Comparison of ENCODE assay signal across 9 mouse cellular contexts in the genomic region with DNA sequence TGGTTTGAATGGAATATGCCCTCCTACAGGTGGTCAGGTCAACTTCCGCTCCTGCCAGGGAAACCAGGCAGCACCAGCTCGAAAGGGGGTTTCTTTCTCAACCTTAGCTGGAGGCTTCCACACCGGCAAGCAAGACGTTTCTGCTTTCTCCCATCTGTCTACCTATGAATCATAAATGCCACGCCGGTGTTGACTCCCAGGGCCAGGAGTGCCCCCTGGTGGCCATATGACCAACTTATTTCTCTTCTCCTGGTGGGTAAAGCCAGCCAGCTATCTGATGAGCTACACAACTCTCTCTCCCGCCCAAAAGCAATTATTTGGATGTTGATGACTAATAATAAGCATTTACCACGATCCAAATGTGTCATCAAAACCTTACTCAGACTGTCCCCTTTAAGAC. TPM values are rescaled to one million over a fixed set of nuclear protein-coding genes. Genes with fewer than 3 reads are reported as not detected.
DNase-seq lines count a peak whose midpoint lies in the region; ATAC-seq and TF ChIP-seq lines count a peak whose summit lies in the region.
"Had no signal": no experiment of that assay in that cellular context is flagged by ENCODE, and none has a peak within 500 bp of the region (broad histone marks: within the 10 kb centered on the region; RNA-seq: fewer than 3 reads in every experiment).

No protein-coding gene starts in this region.

- H3K4me3 ChIP-seq in kidney, embryonic 16.5 days (ENCODE audit: low read length): no peak overlapping the region
- H3K4me3 ChIP-seq in liver, embryonic 11.5 days (ENCODE audit: low read depth, low read length): no peak overlapping the region
- H3K4me3 ChIP-seq in thymus, adult 2 months (ENCODE audit: control insufficient read depth, insufficient read depth, low read length): no peak overlapping the region
- H3K4me3 ChIP-seq: limb, embryonic 13.5 days had no signal

- no peak overlapping the region for H3K9ac ChIP-seq in kidney, embryonic 16.5 days (replicated peaks; ENCODE audit: low read length)
- no peak overlapping the region for H3K9ac ChIP-seq in liver, embryonic 11.5 days (ENCODE audit: low read depth, low read length)
- H3K9ac ChIP-seq: limb, embryonic 13.5 days had no signal

- TF ChIP-seq CTCF in thymus, adult 2 months (IDR thresholded peaks at IDR 0.05; ENCODE audit: borderline replicate concordance, control insufficient read depth, extremely low read depth, insufficient read depth, low read length, poor library complexity): peak; percentile 68; the same call in 1 of the 2 replicates

- DNase-seq in B cell, adult 2 months: peak; percentile 88 to 91
- peak; percentile 85 for DNase-seq in ZHBTc4 (ENCODE audit: low read depth, low spot score)
- DNase-seq in cerebellum, postnatal 36 days: peak; percentile 68 to 72
- DNase-seq in gastrocnemius, postnatal 4 days (ENCODE audit: low spot score in 2 of 2): peak; percentile 65 to 83
- peak; percentile 71 for DNase-seq in liver, embryonic 11.5 days (ENCODE audit: low spot score)
- DNase-seq in ovary, adult 18-20 months (ENCODE audit: low spot score): peak; percentile 25
- peak; percentile 79 for DNase-seq in thymus, adult 2 months

- no peaks in the 10 kb centered on the region for H3K36me3 ChIP-seq in kidney, embryonic 16.5 days (ENCODE audit: insufficient read depth, low read length)
- H3K36me3 ChIP-seq in liver, embryonic 11.5 days (ENCODE audit: control insufficient read depth, insufficient read depth, low read length): no peaks in the 10 kb centered on the region
- H3K36me3 ChIP-seq in thymus, adult 2 months (ENCODE audit: control insufficient read depth, insufficient read depth, low read length): no peaks in the 10 kb centered on the region
- H3K36me3 ChIP-seq: limb, embryonic 13.5 days had no signal

- no peak overlapping the region for H3K27ac ChIP-seq in kidney, embryonic 16.5 days (ENCODE audit: low read length)
- H3K27ac ChIP-seq in liver, embryonic 11.5 days (ENCODE audit: low read depth, low read length): no peak overlapping the region
- H3K27ac ChIP-seq in thymus, adult 2 months (ENCODE audit: control insufficient read depth, insufficient read depth, low read length): no peak overlapping the region
- H3K27ac ChIP-seq: limb, embryonic 13.5 days had no signal

- ATAC-seq in kidney, embryonic 16.5 days (ENCODE audit: low FRiP score, low TSS enrichment): peak; percentile 42; the same call in 1 of the 2 replicates
- ATAC-seq in liver, embryonic 11.5 days (replicated peaks; ENCODE audit: low FRiP score): 0 out of 2 replicates have a peak, but pooled peaks have one; percentile 15

- no peak for TF ChIP-seq POLR2A in thymus, adult 2 months (IDR thresholded peaks at IDR 0.05; ENCODE audit: control insufficient read depth, extremely low read depth, insufficient read depth, low read length, poor library complexity)

- no peaks in the 10 kb centered on the region for H3K4me1 ChIP-seq in kidney, embryonic 16.5 days (ENCODE audit: insufficient read depth, low read length)
- no peaks in the 10 kb centered on the region for H3K4me1 ChIP-seq in liver, embryonic 11.5 days (replicated peaks; ENCODE audit: control insufficient read depth, insufficient read depth, low read length)
- H3K4me1 ChIP-seq in thymus, adult 2 months (replicated peaks; ENCODE audit: control insufficient read depth, insufficient read depth, low read length): no peaks in the 10 kb centered on the region

- peaks cover 3% of the 10 kb centered on the region; the same call in 1 of the 2 replicates for H3K9me3 ChIP-seq in kidney, embryonic 16.5 days (ENCODE audit: low read length)
- no peaks in the 10 kb centered on the region for H3K9me3 ChIP-seq in liver, embryonic 11.5 days (ENCODE audit: control insufficient read depth, low read length)
- H3K9me3 ChIP-seq: limb, embryonic 13.5 days had no signal

- H3K4me2 ChIP-seq in kidney, embryonic 16.5 days (replicated peaks; ENCODE audit: low read depth, low read length): no peak overlapping the region
- H3K4me2 ChIP-seq in liver, embryonic 11.5 days: no peak overlapping the region
- H3K4me2 ChIP-seq: limb, embryonic 13.5 days had no signal

- no peaks in the 10 kb centered on the region for H3K27me3 ChIP-seq in kidney, embryonic 16.5 days (ENCODE audit: insufficient read depth, low read length)
- no peaks in the 10 kb centered on the region for H3K27me3 ChIP-seq in liver, embryonic 11.5 days (replicated peaks; ENCODE audit: control insufficient read depth, insufficient read depth, low read length)
- H3K27me3 ChIP-seq in thymus, adult 2 months (ENCODE audit: control insufficient read depth, insufficient read depth, low read length): no peaks in the 10 kb centered on the region
- H3K27me3 ChIP-seq: limb, embryonic 13.5 days had no signal

- WGBS in kidney, embryonic 16.5 days: 26% methylated on average over 8 of the region's 8 CpGs
- 20% methylated on average over 8 of the region's 8 CpGs for WGBS in liver, embryonic 11.5 days
- 12% methylated on average over 8 of the region's 8 CpGs for WGBS in thymus, adult 2 months

RNA-seq across cellular contexts. Expression of gene Lrrc10, which starts 11.4 kb away (rescaled TPM):
- total RNA-seq in gastrocnemius, postnatal 4 days (2021): under 1 TPM; 0.18 to 0.20 TPM
- not detected in 2 replicates for polyA plus RNA-seq in kidney, embryonic 16.5 days (2015; fragmentation: Nextera tagmentation; extraction: Ambion mirVana)
- polyA plus RNA-seq in liver, embryonic 11.5 days (2014; fragmentation: Nextera tagmentation; extraction: Ambion mirVana): 0.21 and 0.23 TPM in 2 replicates
- 0.47 and 15.3 TPM in 2 replicates for polyA plus RNA-seq in thymus, adult 2 months (2012; rRNA removed)
- polyA plus RNA-seq: limb, embryonic 13.5 days had no signal

RNA-seq across cellular contexts. Expression of gene Cct2, which starts 29.8 kb away (rescaled TPM):
- total RNA-seq in gastrocnemius, postnatal 4 days (2021): 100 to 1,000 TPM; 218 to 224 TPM
- 266 and 271 TPM in 2 replicates for polyA plus RNA-seq in kidney, embryonic 16.5 days (2015; fragmentation: Nextera tagmentation; extraction: Ambion mirVana)
- polyA plus RNA-seq in liver, embryonic 11.5 days (2014; fragmentation: Nextera tagmentation; extraction: Ambion mirVana): 414 and 416 TPM in 2 replicates
- polyA plus RNA-seq in thymus, adult 2 months (2012; rRNA removed): 130 and 139 TPM in 2 replicates

RNA-seq across cellular contexts. Expression of gene Best3, which starts 47.7 kb away (rescaled TPM):
- total RNA-seq in gastrocnemius, postnatal 4 days (2021): 10 to 100 TPM; 10.9 to 12.7 TPM
- polyA plus RNA-seq in kidney, embryonic 16.5 days (2015; fragmentation: Nextera tagmentation; extraction: Ambion mirVana): 0.18 and 0.32 TPM in 2 replicates
- polyA plus RNA-seq in liver, embryonic 11.5 days (2014; fragmentation: Nextera tagmentation; extraction: Ambion mirVana): 0.06 TPM in 1 of 2 replicates, not detected in the other
- polyA plus RNA-seq in thymus, adult 2 months (2012; rRNA removed): 0.11 TPM in 1 of 2 replicates, not detected in the other

Comparison
In these comparisons a context has a peak if more than half of its experiments do, and no peak if none do; other contexts are left out.
1. DNase-seq: peak in every context shown above with its lines; median percentile 90 in B cell, adult 2 months; 85 in ZHBTc4; 79 in thymus, adult 2 months; 74 in gastrocnemius, postnatal 4 days; 71 in liver, embryonic 11.5 days; 70 in cerebellum, postnatal 36 days; 25 in ovary, adult 18-20 months.